Mouse (Mus musculus) C2C12 (cell line): ENCODE results near the gene Ptges.

Experiments
- CEBPB ChIP-seq: IDR thresholded peaks from one replicate; pipeline ENCODE4 v1.6.1; 2011; ENCODE audit warnings: low read depth, mild to moderate bottlenecking, control low read depth, moderate library complexity
- CTCF ChIP-seq: IDR thresholded peaks from one replicate; pipeline ENCODE4 v1.5.1; 2011; ENCODE audit not compliant: control insufficient read depth, insufficient read depth, insufficient read length
- MAX ChIP-seq: IDR thresholded peaks from one replicate; pipeline ENCODE4 v1.6.1; 2011; ENCODE audit warnings: mild to moderate bottlenecking, control low read depth
- USF1 ChIP-seq: IDR thresholded peaks from one replicate; pipeline ENCODE4 v1.6.1; 2011; ENCODE audit warnings: low read depth, mild to moderate bottlenecking, control low read depth, moderate library complexity

DNA sequence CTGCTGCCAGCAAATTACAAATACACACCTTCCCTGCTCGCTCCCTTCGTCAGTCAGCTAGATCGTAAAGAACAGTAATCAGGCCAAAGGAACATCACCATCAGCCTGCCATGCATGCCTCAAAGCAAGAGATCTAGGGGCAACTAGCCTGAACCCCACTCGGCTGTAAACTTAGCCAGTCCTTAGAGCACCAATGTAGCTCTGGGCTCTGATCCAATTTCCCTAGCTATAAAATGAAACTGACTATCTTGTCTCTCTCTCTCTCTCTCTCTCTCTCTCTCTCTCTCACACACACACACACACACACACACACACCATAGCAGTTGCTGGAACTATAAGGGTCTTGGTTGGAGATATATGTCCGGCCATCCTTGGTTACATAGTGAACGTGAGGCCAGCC is 25.4 kb downstream of the Ptges start:
- TF ChIP-seq CTCF (no peak), MAX (no peak), USF1 (no peak), CEBPB (no peak)
